In the genomic region with DNA sequence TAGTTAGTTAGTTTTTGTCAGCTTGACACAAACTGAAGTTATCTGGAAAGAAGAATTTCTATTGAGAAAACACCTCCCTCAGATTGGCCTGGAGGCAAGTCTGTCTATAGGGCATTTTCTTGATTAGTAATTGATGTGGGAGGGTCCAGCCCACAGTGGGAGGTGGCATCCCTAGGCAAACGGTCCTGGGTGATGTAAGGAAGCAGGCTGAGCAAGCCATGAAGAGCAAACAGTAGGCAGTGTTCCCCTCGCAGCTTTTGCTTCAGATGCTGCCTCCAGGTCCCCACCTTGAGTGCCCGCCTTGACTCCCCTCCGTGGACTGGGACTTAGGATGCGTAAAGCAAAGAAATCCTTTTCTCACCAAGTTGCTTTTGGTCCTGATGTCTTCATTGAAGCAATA, we compare ENCODE assay signal across 29 mouse cellular contexts. TPM values are rescaled to one million over a fixed set of nuclear protein-coding genes. Genes with fewer than 3 reads are reported as not detected.
A peak's percentile ranks its signal among the peaks of the same experiment; 100 is the strongest.
DNase-seq lines count a peak whose midpoint lies in the region; ATAC-seq lines count a peak whose summit lies in the region.
"Had no signal": no experiment of that assay in that cellular context is flagged by ENCODE, and none has a peak within 500 bp of the region (broad histone marks: within the 10 kb centered on the region; RNA-seq: fewer than 3 reads in every experiment).

No protein-coding gene starts in this region.

- no peak overlapping the region for H3K4me2 ChIP-seq in heart, embryonic 13.5 days
- no peak overlapping the region for H3K4me2 ChIP-seq in lung, embryonic 16.5 days (ENCODE audit: low read depth, low read length)
- H3K4me2 ChIP-seq in stomach, embryonic 16.5 days (ENCODE audit: low read depth, low read length) = no peak overlapping the region
- H3K4me2 ChIP-seq: embryonic facial prominence, embryonic 12.5 days; forebrain, embryonic 15.5 days; hindbrain, embryonic 13.5 days; limb, embryonic 15.5 days; midbrain, embryonic 12.5 days had no signal

- H3K27me3 ChIP-seq in heart, embryonic 13.5 days (replicated peaks) = no peaks in the 10 kb centered on the region
- H3K27me3 ChIP-seq in lung, embryonic 16.5 days (ENCODE audit: control insufficient read depth, insufficient read depth, low read depth, low read length) = no peaks in the 10 kb centered on the region
- H3K27me3 ChIP-seq in stomach, embryonic 16.5 days (ENCODE audit: control insufficient read depth, insufficient read depth, low read length) = no peaks in the 10 kb centered on the region
- H3K27me3 ChIP-seq: embryonic facial prominence, embryonic 12.5 days; forebrain, embryonic 15.5 days; hindbrain, embryonic 13.5 days; limb, embryonic 15.5 days; megakaryocyte, embryonic 14.5 days had no signal

- peak overlapping the region; percentile 73 for H3K27ac ChIP-seq in heart, embryonic 13.5 days (replicated peaks)
- H3K27ac ChIP-seq in lung, embryonic 16.5 days (ENCODE audit: low read length) = peak overlapping the region; percentile 91
- peak overlapping the region; percentile 88 for H3K27ac ChIP-seq in stomach, embryonic 16.5 days (ENCODE audit: low read length)
- H3K27ac ChIP-seq: embryonic facial prominence, embryonic 12.5 days; forebrain, embryonic 15.5 days; heart, adult 2 months; hindbrain, embryonic 13.5 days; limb, embryonic 10.5 days; limb, embryonic 15.5 days; liver, embryonic 14.5 days; midbrain, embryonic 12.5 days had no signal

- no peak for ATAC-seq in heart, embryonic 13.5 days (ENCODE audit: extremely low read depth, insufficient number of reproducible peaks, low FRiP score, low TSS enrichment)
- ATAC-seq in lung, embryonic 16.5 days (ENCODE audit: low read depth) = no peak
- ATAC-seq in stomach, embryonic 16.5 days (ENCODE audit: insufficient read depth, low FRiP score) = no peak
- ATAC-seq: forebrain, embryonic 15.5 days had no signal

- DNase-seq in heart, adult 18-20 months = no peak
- peak; percentile 49 for DNase-seq in kidney, adult 9 months
- DNase-seq in kidney, adult 11 months = no peak
- no peak for DNase-seq in lung, adult 18-20 months
- no peak for DNase-seq in cerebellum, postnatal 10 days
- DNase-seq: adrenal gland, postnatal 14 days; cerebellum, adult 11 months; cerebellum, adult 9-10 months; embryo, embryonic 11 days; gastrocnemius, postnatal 36 days; heart, adult 2 months; heart, postnatal 4 days; kidney, postnatal 4 days; layer of hippocampus, adult 9-11 months; lung, postnatal 4 days; thymus, adult 2 months; thymus, postnatal 36 days had no signal

- 75% methylated on average over 5 of the region's 5 CpGs for WGBS in heart, embryonic 13.5 days
- 53% methylated on average over 5 of the region's 5 CpGs for whole genome bisulfite sequencing in lung, embryonic 16.5 days
- WGBS in stomach, embryonic 16.5 days = 71% methylated on average over 5 of the region's 5 CpGs

- peaks cover 92% of the 10 kb centered on the region for H3K4me1 ChIP-seq in heart, embryonic 13.5 days
- peaks cover 50% of the 10 kb centered on the region for H3K4me1 ChIP-seq in lung, embryonic 16.5 days (replicated peaks; ENCODE audit: control insufficient read depth, insufficient read depth, low read length)
- peaks cover 34% of the 10 kb centered on the region for H3K4me1 ChIP-seq in stomach, embryonic 16.5 days (ENCODE audit: control insufficient read depth, insufficient read depth, low read length)
- H3K4me1 ChIP-seq: forebrain, embryonic 15.5 days had no signal

- no peak overlapping the region for H3K9ac ChIP-seq in heart, embryonic 13.5 days
- H3K9ac ChIP-seq in lung, embryonic 16.5 days (ENCODE audit: low read length) = no peak overlapping the region
- H3K9ac ChIP-seq in stomach, embryonic 16.5 days (ENCODE audit: low read length) = no peak overlapping the region
- H3K9ac ChIP-seq: embryonic facial prominence, embryonic 12.5 days; forebrain, embryonic 15.5 days; hindbrain, embryonic 13.5 days; limb, embryonic 15.5 days; liver, embryonic 14.5 days; midbrain, embryonic 12.5 days had no signal

- no peak overlapping the region for H3K4me3 ChIP-seq in heart, embryonic 13.5 days
- H3K4me3 ChIP-seq in lung, embryonic 16.5 days (ENCODE audit: low read length) = no peak overlapping the region
- H3K4me3 ChIP-seq in stomach, embryonic 16.5 days (replicated peaks; ENCODE audit: low read length) = no peak overlapping the region
- H3K4me3 ChIP-seq: embryonic facial prominence, embryonic 12.5 days; forebrain, embryonic 15.5 days; heart, adult 2 months; hindbrain, embryonic 13.5 days; limb, embryonic 10.5 days; limb, embryonic 15.5 days; megakaryocyte, embryonic 14.5 days; midbrain, embryonic 12.5 days had no signal

- H3K9me3 ChIP-seq in heart, embryonic 13.5 days = no peaks in the 10 kb centered on the region
- no peaks in the 10 kb centered on the region for H3K9me3 ChIP-seq in lung, embryonic 16.5 days (ENCODE audit: control insufficient read depth, low read length)
- no peaks in the 10 kb centered on the region for H3K9me3 ChIP-seq in stomach, embryonic 16.5 days (replicated peaks; ENCODE audit: control insufficient read depth, low read length)
- H3K9me3 ChIP-seq: embryonic facial prominence, embryonic 12.5 days; forebrain, embryonic 15.5 days; hindbrain, embryonic 13.5 days; limb, embryonic 10.5 days; limb, embryonic 15.5 days; megakaryocyte, embryonic 14.5 days; midbrain, embryonic 12.5 days had no signal

- H3K36me3 ChIP-seq in heart, embryonic 13.5 days = peaks cover 49% of the 10 kb centered on the region
- H3K36me3 ChIP-seq in lung, embryonic 16.5 days (ENCODE audit: control insufficient read depth, insufficient read depth, low read length) = peaks cover 38% of the 10 kb centered on the region
- peaks cover 14% of the 10 kb centered on the region for H3K36me3 ChIP-seq in stomach, embryonic 16.5 days (ENCODE audit: control insufficient read depth, insufficient read depth, low read length)
- H3K36me3 ChIP-seq: embryonic facial prominence, embryonic 12.5 days; forebrain, embryonic 15.5 days; hindbrain, embryonic 13.5 days; midbrain, embryonic 12.5 days had no signal

RNA-seq across cellular contexts. Expression of gene Tagln2, which starts 9.4 kb away (rescaled TPM):
- 312 and 327 TPM in 2 replicates for polyA plus RNA-seq in heart, embryonic 13.5 days (2015; fragmentation: Nextera tagmentation; extraction: Ambion mirVana)
- 10 to 100 TPM; 56.8 to 58.8 TPM for total RNA-seq in heart, adult 18-20 months (2021)
- 662 and 695 TPM in 2 replicates for polyA plus RNA-seq in lung, embryonic 16.5 days (2015; fragmentation: Nextera tagmentation; extraction: Ambion mirVana)
- polyA plus RNA-seq in stomach, embryonic 16.5 days (2015; fragmentation: Nextera tagmentation; extraction: Ambion mirVana) = 377 and 446 TPM in 2 replicates

RNA-seq across cellular contexts. Expression of gene Cfap45, which starts 11.4 kb away (rescaled TPM):
- polyA plus RNA-seq in heart, embryonic 13.5 days (2015; fragmentation: Nextera tagmentation; extraction: Ambion mirVana) = 1.9 and 2.4 TPM in 2 replicates
- total RNA-seq in heart, adult 18-20 months (2021) = 1 to 10 TPM in 1 of 2 experiments, not detected in 1; 1.2 TPM
- 15.4 and 19.2 TPM in 2 replicates for polyA plus RNA-seq in lung, embryonic 16.5 days (2015; fragmentation: Nextera tagmentation; extraction: Ambion mirVana)
- polyA plus RNA-seq in stomach, embryonic 16.5 days (2015; fragmentation: Nextera tagmentation; extraction: Ambion mirVana) = 2.6 and 3.1 TPM in 2 replicates

RNA-seq across cellular contexts. Expression of gene Igsf9, which starts 27.6 kb away (rescaled TPM):
- 9.2 and 9.6 TPM in 2 replicates for polyA plus RNA-seq in heart, embryonic 13.5 days (2015; fragmentation: Nextera tagmentation; extraction: Ambion mirVana)
- total RNA-seq in heart, adult 18-20 months (2021) = under 1 TPM; 0.28 to 0.45 TPM
- polyA plus RNA-seq in lung, embryonic 16.5 days (2015; fragmentation: Nextera tagmentation; extraction: Ambion mirVana) = 17.4 and 20.4 TPM in 2 replicates
- 51.6 and 55.3 TPM in 2 replicates for polyA plus RNA-seq in stomach, embryonic 16.5 days (2015; fragmentation: Nextera tagmentation; extraction: Ambion mirVana)

RNA-seq across cellular contexts. Expression of gene Slamf9, which starts 34.1 kb away (rescaled TPM):
- polyA plus RNA-seq in heart, embryonic 13.5 days (2015; fragmentation: Nextera tagmentation; extraction: Ambion mirVana) = 1.2 and 1.3 TPM in 2 replicates
- 1 to 10 TPM; 1.2 to 2.2 TPM for total RNA-seq in heart, adult 18-20 months (2021)
- 0.57 and 0.64 TPM in 2 replicates for polyA plus RNA-seq in lung, embryonic 16.5 days (2015; fragmentation: Nextera tagmentation; extraction: Ambion mirVana)
- 0.59 and 0.91 TPM in 2 replicates for polyA plus RNA-seq in stomach, embryonic 16.5 days (2015; fragmentation: Nextera tagmentation; extraction: Ambion mirVana)
- polyA plus RNA-seq: forebrain, embryonic 15.5 days; hindbrain, embryonic 13.5 days had no signal

RNA-seq across cellular contexts. Expression of gene Vsig8, which starts 46.5 kb away (rescaled TPM):
- polyA plus RNA-seq in heart, embryonic 13.5 days (2015; fragmentation: Nextera tagmentation; extraction: Ambion mirVana) = 0.15 and 0.25 TPM in 2 replicates
- not detected for total RNA-seq in heart, adult 18-20 months (2021)
- polyA plus RNA-seq in lung, embryonic 16.5 days (2015; fragmentation: Nextera tagmentation; extraction: Ambion mirVana) = 0.11 and 0.34 TPM in 2 replicates
- 1.6 and 2.5 TPM in 2 replicates for polyA plus RNA-seq in stomach, embryonic 16.5 days (2015; fragmentation: Nextera tagmentation; extraction: Ambion mirVana)
- total RNA-seq: adrenal gland, postnatal 14 days; gastrocnemius, adult 18-20 months; gastrocnemius, postnatal 36 days; heart, adult 2 months had no signal
- polyA plus RNA-seq: embryonic facial prominence, embryonic 12.5 days; heart, adult 2 months; limb, embryonic 10.5 days; liver, embryonic 14.5 days had no signal
